Mouse (Mus musculus): ENCODE results near the gene Mucl3. TPM values are rescaled to one million over a fixed set of nuclear protein-coding genes. Genes with fewer than 3 reads are reported as not detected.

The Mucl3 gene
- polyA plus RNA-seq, 1 experiment from 2014 or later: not detected

DNA sequence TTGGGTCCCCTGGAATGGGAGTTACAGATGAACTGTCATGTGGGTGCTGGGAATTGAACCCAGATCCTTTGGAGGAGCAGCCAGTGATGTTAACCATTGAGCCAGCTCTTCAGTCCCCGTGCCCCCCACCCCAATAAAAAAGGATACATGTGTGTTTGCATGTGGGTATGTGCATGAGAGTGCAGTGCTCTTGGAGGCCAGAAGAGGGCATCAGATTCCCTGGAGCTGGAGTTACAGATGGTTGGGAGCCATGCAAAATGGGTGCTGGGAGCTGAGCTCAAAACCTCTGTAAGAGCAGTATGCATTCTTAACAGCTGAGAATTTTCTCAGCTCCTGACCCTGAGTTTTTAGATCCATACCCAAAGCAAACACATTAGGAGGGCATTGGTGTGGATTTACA lies 56.2 kb downstream of the Mucl3 start:
- Histone ChIP-seq H3K9me3 (ENCODE audit: control insufficient read depth, low read length) (no peaks in the 10 kb centered on the region; the same call in 1 of the 2 replicates), H3K9ac (ENCODE audit: low read depth, low read length) (no peak overlapping the region), H3K4me2 (ENCODE audit: low read length) (no peak overlapping the region), H3K4me3 (ENCODE audit: low read length) (no peak overlapping the region), H3K27ac (ENCODE audit: low read depth, low read length) (no peak overlapping the region), H3K36me3 (ENCODE audit: control insufficient read depth, insufficient read depth, low read length) (no peaks in the 10 kb centered on the region), H3K4me1 (ENCODE audit: control insufficient read depth, insufficient read depth, low read depth, low read length) (no peaks in the 10 kb centered on the region; the same call in 1 of the 2 replicates), H3K27me3 (replicated peaks; ENCODE audit: control insufficient read depth, insufficient read depth, low read length) (no peaks in the 10 kb centered on the region)
- 92% methylated on average over 1 of the region's 1 CpGs for WGBS
- no peak for ATAC-seq

Other genes with a start within 250 kb of the Mucl3 start
- gene H2-Q6, start 218.8 kb downstream of the Mucl3 start, polyA plus RNA-seq (2015; fragmentation: Nextera tagmentation; extraction: Ambion mirVana): 1.1 and 1.2 TPM in 2 replicates
- 4.3 and 4.8 TPM in 2 replicates for gene H2-Q7, start 204.5 kb downstream of the Mucl3 start, polyA plus RNA-seq (2015; fragmentation: Nextera tagmentation; extraction: Ambion mirVana)
- gene H2-Q10, start 173.6 kb downstream of the Mucl3 start, polyA plus RNA-seq (2015; fragmentation: Nextera tagmentation; extraction: Ambion mirVana): 0.11 and 0.21 TPM in 2 replicates
- gene Pou5f1, start 137.7 kb downstream of the Mucl3 start, polyA plus RNA-seq (2015; fragmentation: Nextera tagmentation; extraction: Ambion mirVana): not detected in 2 replicates
- gene Tcf19, start 126.9 kb downstream of the Mucl3 start, polyA plus RNA-seq (2015; fragmentation: Nextera tagmentation; extraction: Ambion mirVana): 16.4 and 21.2 TPM in 2 replicates
- 5.8 and 6.3 TPM in 2 replicates for gene Cchcr1, start 126.6 kb downstream of the Mucl3 start, polyA plus RNA-seq (2015; fragmentation: Nextera tagmentation; extraction: Ambion mirVana)
- gene Psors1c2, start 110.5 kb downstream of the Mucl3 start, polyA plus RNA-seq (2015; fragmentation: Nextera tagmentation; extraction: Ambion mirVana): 0.94 and 1.1 TPM in 2 replicates
- 0.19 and 0.28 TPM in 2 replicates for gene Cdsn, start 91.6 kb downstream of the Mucl3 start, polyA plus RNA-seq (2015; fragmentation: Nextera tagmentation; extraction: Ambion mirVana)
- 0.11 and 0.12 TPM in 2 replicates for gene 2300002M23Rik, start 76.2 kb downstream of the Mucl3 start, polyA plus RNA-seq (2015; fragmentation: Nextera tagmentation; extraction: Ambion mirVana)
- not detected in 2 replicates for gene Sfta2, start 42.1 kb downstream of the Mucl3 start, polyA plus RNA-seq (2015; fragmentation: Nextera tagmentation; extraction: Ambion mirVana)
- gene Gm9573, start 17.1 kb downstream of the Mucl3 start, polyA plus RNA-seq (2015; fragmentation: Nextera tagmentation; extraction: Ambion mirVana): not detected in 2 replicates
- 16.7 and 17.9 TPM in 2 replicates for gene Vars2, start 23.9 kb upstream of the Mucl3 start, polyA plus RNA-seq (2015; fragmentation: Nextera tagmentation; extraction: Ambion mirVana)
- 27.8 and 28.1 TPM in 2 replicates for gene Gtf2h4, start 30.0 kb upstream of the Mucl3 start, polyA plus RNA-seq (2015; fragmentation: Nextera tagmentation; extraction: Ambion mirVana)
- gene Ddr1, start 60.9 kb upstream of the Mucl3 start, polyA plus RNA-seq (2015; fragmentation: Nextera tagmentation; extraction: Ambion mirVana): 87.1 and 106 TPM in 2 replicates
- gene Ier3, start 178.0 kb upstream of the Mucl3 start, polyA plus RNA-seq (2015; fragmentation: Nextera tagmentation; extraction: Ambion mirVana): 14.5 and 17.2 TPM in 2 replicates
- gene Flot1, start 179.5 kb upstream of the Mucl3 start, polyA plus RNA-seq (2015; fragmentation: Nextera tagmentation; extraction: Ambion mirVana): 131 and 150 TPM in 2 replicates
- 1,705 and 1,762 TPM in 2 replicates for gene Tubb5, start 194.6 kb upstream of the Mucl3 start, polyA plus RNA-seq (2015; fragmentation: Nextera tagmentation; extraction: Ambion mirVana)
- 9.3 and 11.2 TPM in 2 replicates for gene Mdc1, start 197.8 kb upstream of the Mucl3 start, polyA plus RNA-seq (2015; fragmentation: Nextera tagmentation; extraction: Ambion mirVana)
- gene Nrm, start 217.6 kb upstream of the Mucl3 start, polyA plus RNA-seq (2015; fragmentation: Nextera tagmentation; extraction: Ambion mirVana): 20.8 and 22.3 TPM in 2 replicates
- 18.9 and 24.4 TPM in 2 replicates for gene Ppp1r18, start 221.9 kb upstream of the Mucl3 start, polyA plus RNA-seq (2015; fragmentation: Nextera tagmentation; extraction: Ambion mirVana)
- gene Dhx16, start 236.1 kb upstream of the Mucl3 start, polyA plus RNA-seq (2015; fragmentation: Nextera tagmentation; extraction: Ambion mirVana): 25.0 and 33.3 TPM in 2 replicates

Data from hindbrain, embryonic 16.5 days (tissue).